Mouse (Mus musculus) erythroblast, embryonic 14.5 days (primary cell): ENCODE results near the gene Arhgap18.

Source experiments
- GATA1 ChIP-seq: IDR thresholded peaks from 2 replicates; pipeline ENCODE4 v1.6.1; 2012; ENCODE audit warnings: low read length, inconsistent platforms, mixed read lengths
- TAL1 ChIP-seq: IDR thresholded peaks from 3 replicates; pipeline ENCODE4 v1.6.1; 2012; ENCODE audit warnings: low read length, inconsistent platforms, mixed read lengths

- TF ChIP-seq TAL1: no peak
- no peak for TF ChIP-seq GATA1
Measured at GRCm38 (mm10) chr10:26815646-26816045, 62.4 kb downstream of the Arhgap18 start.
